Mouse (Mus musculus) midbrain, embryonic 14.5 days (tissue): ENCODE measurements at regions not wholly inside any gene's neighbourhood (a gene's known extent, or its start where the extent isn't known, plus 50 kb on each side); places are given as distances from the start of the nearest gene placed in this dataset.

Experiments
- ATAC-seq: fragments of 200-750 bp; cut with Nextera tagmentation; 2 replicates; pipeline ENCODE4 v1.8.0; 2017; ENCODE audit warnings: moderate number of reproducible peaks, moderate library complexity; ENCODE audit not compliant: low FRiP score, low TSS enrichment
- DNase-seq: peaks from one replicate; pipeline ENCODE4 v3.0.0-alpha.2; 2015
- H3K27ac ChIP-seq: fragments of 300-500 bp; sonication (generic); replicated peaks from 2 replicates; pipeline ENCODE4 v1.5.1; 2014; ENCODE audit warnings: mild to moderate bottlenecking, low read depth, low read length, moderate library complexity
- H3K27me3 ChIP-seq: fragments of 300-500 bp; sonication (generic); 2 replicates; pipeline ENCODE4 v1.6.1; 2014; ENCODE audit warnings: low read length, control low read depth, mixed read lengths; ENCODE audit not compliant: control insufficient read depth, insufficient read depth
- H3K36me3 ChIP-seq: fragments of 300-500 bp; sonication (generic); 2 replicates; pipeline ENCODE4 v1.6.1; 2014; ENCODE audit warnings: low read length, control low read depth; ENCODE audit not compliant: control insufficient read depth, insufficient read depth
- H3K4me1 ChIP-seq: fragments of 300-500 bp; sonication (generic); 2 replicates; pipeline ENCODE4 v1.6.1; 2014; ENCODE audit warnings: mild to moderate bottlenecking, antibody characterized with exemption, low read length, control low read depth; ENCODE audit not compliant: control insufficient read depth, insufficient read depth
- H3K4me2 ChIP-seq: fragments of 300-500 bp; sonication (generic); 2 replicates; pipeline ENCODE4 v1.6.1; 2014; ENCODE audit warnings: mild to moderate bottlenecking, low read length, moderate library complexity
- H3K4me3 ChIP-seq: fragments of 300-500 bp; sonication (generic); replicated peaks from 2 replicates; pipeline ENCODE4 v1.5.1; 2014; ENCODE audit warnings: low read depth, low read length
- H3K9ac ChIP-seq: fragments of 300-500 bp; sonication (generic); replicated peaks from 2 replicates; pipeline ENCODE4 v1.6.1; 2014; ENCODE audit warnings: mild to moderate bottlenecking, low read length, moderate library complexity
- H3K9me3 ChIP-seq: fragments of 300-500 bp; sonication (generic); 2 replicates; pipeline ENCODE4 v1.6.1; 2016; ENCODE audit warnings: low read length, control low read depth, mixed read lengths; ENCODE audit not compliant: control insufficient read depth
- WGBS: fragments of 180-500 bp; shearing (Covaris S2); extraction: QIAGEN DNeasy Blood & Tissue Kit; methylation state at CpG from one replicate; pipeline ENCODE4 v1.1.7; 2014; 5-methylcytosine and 5-hydroxymethylcytosine counted together

GRCm38 (mm10) chr2:167817030-167817429 is 114.8 kb upstream of the Ptpn1 start:
- no peak for ATAC-seq
- Histone ChIP-seq H3K9me3 (no peaks in the 10 kb centered on the region), H3K27me3 (no peaks in the 10 kb centered on the region), H3K36me3 (no peaks in the 10 kb centered on the region), H3K27ac (no peak overlapping the region), H3K4me3 (no peak overlapping the region), H3K9ac (no peak overlapping the region), H3K4me1 (no peaks in the 10 kb centered on the region), H3K4me2 (no peak overlapping the region)
- 83% methylated on average over 9 of the region's 9 CpGs for WGBS
- no peak for DNase-seq

DNA sequence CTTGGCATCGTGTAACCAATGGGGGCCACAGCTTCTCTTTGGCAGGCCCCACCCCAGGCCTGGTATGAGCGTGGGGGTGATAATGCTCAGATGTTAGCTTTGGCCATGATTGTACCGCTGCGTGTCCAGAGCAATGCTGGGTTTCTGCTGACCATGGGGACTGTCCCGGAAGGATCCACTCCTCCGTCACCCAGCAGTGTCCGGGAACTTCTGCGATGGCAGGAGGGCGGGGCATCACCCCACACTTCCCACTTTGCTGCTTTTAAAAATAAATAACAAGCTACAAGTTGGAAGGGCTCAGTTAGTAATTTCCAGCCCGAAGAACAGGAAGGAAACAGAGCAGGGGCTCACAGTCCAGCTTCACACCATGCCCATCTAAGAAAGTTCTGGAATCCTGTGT is 116.7 kb upstream of the Ptpn1 start:
- Histone ChIP-seq H3K27ac (no peak overlapping the region), H3K4me1 (no peaks in the 10 kb centered on the region), H3K36me3 (no peaks in the 10 kb centered on the region), H3K4me2 (no peak overlapping the region), H3K9me3 (no peaks in the 10 kb centered on the region), H3K9ac (no peak overlapping the region), H3K27me3 (no peaks in the 10 kb centered on the region), H3K4me3 (no peak overlapping the region)
- no peak for ATAC-seq
- no peak for DNase-seq
- 90% methylated on average over 10 of the region's 10 CpGs for WGBS

GRCm38 (mm10) chr2:167809256-167809655 is 119.6 kb upstream of the Tmem189 start:
- no peaks in the 10 kb centered on the region for H3K9me3 ChIP-seq
- no peak for ATAC-seq
- 87% methylated on average over 5 of the region's 5 CpGs for WGBS

DNA sequence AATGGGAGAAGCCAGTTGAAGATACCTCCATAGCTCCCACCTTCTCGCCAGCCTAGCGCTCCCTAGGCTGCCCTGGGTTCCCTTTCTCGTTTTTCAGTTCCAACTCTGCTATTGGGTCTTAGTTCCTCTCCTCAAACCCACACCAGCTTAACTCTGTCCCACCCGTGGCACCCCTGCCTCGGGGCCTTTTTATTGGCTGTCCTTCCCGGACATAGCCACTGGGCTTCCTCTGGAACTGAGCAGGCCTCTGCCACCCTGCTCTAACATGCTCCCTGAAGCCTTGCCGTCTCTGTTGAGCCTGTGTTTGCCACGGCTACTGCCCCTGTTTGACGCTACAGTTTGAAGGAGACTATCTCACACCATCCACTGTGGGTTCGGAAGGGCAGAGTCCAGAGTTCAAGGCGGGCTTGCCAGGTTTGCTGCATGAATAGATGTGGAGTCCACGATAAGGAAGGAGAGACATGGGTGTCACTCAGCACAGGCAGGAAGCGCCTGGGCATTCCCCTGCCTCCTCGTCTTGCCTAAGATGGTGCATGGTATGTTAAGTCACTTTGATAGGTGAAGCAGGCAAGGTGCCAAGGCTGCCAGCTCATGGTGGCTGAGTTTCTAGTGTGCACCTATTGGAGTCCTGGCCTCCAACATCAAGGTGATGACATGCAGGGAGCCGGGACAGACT is 116.1 kb upstream of the Tmem189 start:
- ATAC-seq = no peak
- Histone ChIP-seq H3K9me3 (no peaks in the 10 kb centered on the region), H3K36me3 (no peaks in the 10 kb centered on the region), H3K4me1 (no peaks in the 10 kb centered on the region), H3K27ac (no peak overlapping the region), H3K27me3 (no peaks in the 10 kb centered on the region), H3K4me2 (no peak overlapping the region), H3K4me3 (no peak overlapping the region), H3K9ac (no peak overlapping the region)
- no peak for DNase-seq
- WGBS = 79% methylated on average over 15 of the region's 15 CpGs

More at GRCm38 (mm10) chr2:167809256-167809655, 119.6 kb upstream of the Tmem189 start:
- Histone ChIP-seq H3K36me3 (no peaks in the 10 kb centered on the region), H3K4me1 (no peaks in the 10 kb centered on the region), H3K27me3 (no peaks in the 10 kb centered on the region), H3K27ac (no peak overlapping the region), H3K4me2 (no peak overlapping the region), H3K4me3 (no peak overlapping the region), H3K9ac (no peak overlapping the region)
- no peak for DNase-seq

- no peak overlapping the region for H3K9ac ChIP-seq
Observed at GRCm38 (mm10) chr2:167804493-167805227, 115.0 kb upstream of the Tmem189 start.

GRCm38 (mm10) chr2:167802494-167802893 is 112.9 kb upstream of the Tmem189 start:
- WGBS = 84% methylated on average over 9 of the region's 9 CpGs
- H3K36me3 ChIP-seq = no peaks in the 10 kb centered on the region
- H3K4me3 ChIP-seq = no peak overlapping the region
- no peak for ATAC-seq
- no peak overlapping the region for H3K27ac ChIP-seq
- H3K4me2 ChIP-seq = no peak overlapping the region
- no peak overlapping the region for H3K9ac ChIP-seq
- DNase-seq = no peak
- no peaks in the 10 kb centered on the region for H3K4me1 ChIP-seq
- H3K27me3 ChIP-seq = no peaks in the 10 kb centered on the region
- no peaks in the 10 kb centered on the region for H3K9me3 ChIP-seq

More at GRCm38 (mm10) chr2:167804493-167805227, 115.0 kb upstream of the Tmem189 start:
- Histone ChIP-seq H3K27me3 (no peaks in the 10 kb centered on the region), H3K36me3 (no peaks in the 10 kb centered on the region), H3K27ac (no peak overlapping the region), H3K4me2 (no peak overlapping the region), H3K4me3 (no peak overlapping the region), H3K9me3 (no peaks in the 10 kb centered on the region), H3K4me1 (no peaks in the 10 kb centered on the region)
- 79% methylated on average over 18 of the region's 18 CpGs for WGBS
- no peak for ATAC-seq
- no peak for DNase-seq

DNA sequence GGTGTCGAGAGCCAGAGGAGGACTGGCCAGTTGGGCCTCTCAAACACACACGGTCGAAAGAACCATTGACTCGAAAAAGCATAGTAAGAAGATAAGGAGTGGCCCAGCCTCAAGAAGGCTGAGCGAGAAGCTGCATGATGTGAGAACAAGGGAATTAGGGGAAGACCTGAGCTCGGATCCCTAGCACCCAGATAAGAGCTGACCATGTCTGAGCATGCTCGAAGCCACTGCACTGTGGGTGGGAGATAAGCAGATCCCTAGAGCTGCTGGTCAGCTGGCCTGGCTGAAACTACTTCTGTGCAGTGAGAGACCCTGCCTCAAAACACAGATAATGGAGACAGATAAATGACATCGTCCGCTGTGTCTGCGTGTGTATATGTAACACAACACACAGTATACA is 111.8 kb upstream of the Tmem189 start:
- 92% methylated on average over 10 of the region's 10 CpGs for WGBS
- no peaks in the 10 kb centered on the region for H3K27me3 ChIP-seq
- no peaks in the 10 kb centered on the region for H3K4me1 ChIP-seq
- H3K9me3 ChIP-seq = no peaks in the 10 kb centered on the region
- no peak overlapping the region for H3K9ac ChIP-seq
- no peaks in the 10 kb centered on the region for H3K36me3 ChIP-seq
- no peak overlapping the region for H3K4me2 ChIP-seq
- DNase-seq = no peak
- no peak overlapping the region for H3K27ac ChIP-seq
- no peak overlapping the region for H3K4me3 ChIP-seq
- no peak for ATAC-seq

- DNase-seq (no peak), ATAC-seq (no peak)
- Histone ChIP-seq H3K27me3 (no peaks in the 10 kb centered on the region), H3K36me3 (no peaks in the 10 kb centered on the region), H3K4me1 (no peaks in the 10 kb centered on the region), H3K27ac (no peak overlapping the region), H3K9ac (no peak overlapping the region), H3K4me2 (no peak overlapping the region), H3K4me3 (no peak overlapping the region), H3K9me3 (no peaks in the 10 kb centered on the region)
- WGBS = 57% methylated on average over 11 of the region's 11 CpGs
Observed at GRCm38 (mm10) chr2:167800648-167801245, 111.1 kb upstream of the Tmem189 start.
